Mouse (Mus musculus) mesoderm, embryonic 11.5 days (tissue): ENCODE data around the gene Htatip2.

Experiments
- DNase-seq: peaks from one replicate; pipeline ENCODE4 v3.0.0-alpha.2; 2012; ENCODE audit warnings: low read depth, low spot score

Htatip2 gene

GRCm38 (mm10) chr7:49786618-49787382, 27.9 kb downstream of the Htatip2 start:
- DNase-seq: peak; percentile 88

- DNase-seq: no peak
Observed at GRCm38 (mm10) chr7:49787383-49787645, 28.4 kb downstream of the Htatip2 start.

GRCm38 (mm10) chr7:49794304-49794703, 35.4 kb downstream of the Htatip2 start:
- no peak for DNase-seq

GRCm38 (mm10) chr7:49797171-49797570, 38.3 kb downstream of the Htatip2 start:
- no peak for DNase-seq

- no peak for DNase-seq
Observed at GRCm38 (mm10) chr7:49803511-49803910, 44.6 kb downstream of the Htatip2 start.

GRCm38 (mm10) chr7:49804638-49805165, 45.8 kb downstream of the Htatip2 start:
- DNase-seq: no peak

GRCm38 (mm10) chr7:49805618-49806017, 46.7 kb downstream of the Htatip2 start:
- no peak for DNase-seq

GRCm38 (mm10) chr7:49807093-49807682, 48.3 kb downstream of the Htatip2 start:
- no peak for DNase-seq

GRCm38 (mm10) chr7:49807846-49808622, 49.1 kb downstream of the Htatip2 start:
- DNase-seq: no peak

- no peak for DNase-seq
Observed at GRCm38 (mm10) chr7:49809100-49809499, 50.2 kb downstream of the Htatip2 start.

GRCm38 (mm10) chr7:49809562-49809961, 50.6 kb downstream of the Htatip2 start:
- no peak for DNase-seq

GRCm38 (mm10) chr7:49811346-49811745, 52.4 kb downstream of the Htatip2 start:
- DNase-seq: no peak

GRCm38 (mm10) chr7:49819393-49819792, 60.5 kb downstream of the Htatip2 start:
- DNase-seq: peak; percentile 16

- DNase-seq: no peak
Observed at GRCm38 (mm10) chr7:49821370-49821769, 62.5 kb downstream of the Htatip2 start.

GRCm38 (mm10) chr7:49822028-49822427, 63.1 kb downstream of the Htatip2 start:
- DNase-seq: no peak
